Comparison of ENCODE assay signal across 10 mouse cellular contexts in genomic region chr11:88570715-88571202, GRCm38 (mm10).
DNase-seq lines count a peak whose midpoint lies in the region; ATAC-seq and TF ChIP-seq lines count a peak whose summit lies in the region.
"Had no signal": no experiment of that assay in that cellular context is flagged by ENCODE, and none has a peak within 500 bp of the region (broad histone marks: within the 10 kb centered on the region; RNA-seq: fewer than 3 reads in every experiment).

No protein-coding gene starts in this region.

- H3K27ac ChIP-seq in layer of hippocampus, adult 2 months, result peak overlapping the region; percentile 59
- H3K27ac ChIP-seq in embryonic facial prominence, embryonic 15.5 days (replicated peaks), result 0 out of 2 replicates have a peak overlapping the region, but pooled peaks have one; percentile 28
- H3K27ac ChIP-seq in limb, embryonic 15.5 days, result no peak overlapping the region
- H3K27ac ChIP-seq: kidney, postnatal 0 days; liver, embryonic 15.5 days had no signal

- no peak overlapping the region for H3K4me2 ChIP-seq in embryonic facial prominence, embryonic 15.5 days (replicated peaks)
- no peak overlapping the region for H3K4me2 ChIP-seq in limb, embryonic 15.5 days
- H3K4me2 ChIP-seq: liver, embryonic 15.5 days had no signal

- H3K4me3 ChIP-seq in layer of hippocampus, adult 2 months, result no peak overlapping the region
- no peak overlapping the region for H3K4me3 ChIP-seq in embryonic facial prominence, embryonic 15.5 days (replicated peaks)
- H3K4me3 ChIP-seq in limb, embryonic 15.5 days, result no peak overlapping the region
- H3K4me3 ChIP-seq: liver, embryonic 15.5 days had no signal

- no peak for TF ChIP-seq CTCF in layer of hippocampus, adult 2 months (conservative IDR thresholded peaks at IDR 0.05)

- 74% methylated on average over 6 of the region's 6 CpGs for WGBS in embryonic facial prominence, embryonic 15.5 days
- WGBS in limb, embryonic 15.5 days, result 72% methylated on average over 6 of the region's 6 CpGs

- H3K36me3 ChIP-seq in embryonic facial prominence, embryonic 15.5 days, result no peaks in the 10 kb centered on the region
- no peaks in the 10 kb centered on the region for H3K36me3 ChIP-seq in limb, embryonic 15.5 days
- H3K36me3 ChIP-seq: liver, embryonic 15.5 days had no signal

- H3K4me1 ChIP-seq in embryonic facial prominence, embryonic 15.5 days, result peaks cover 40% of the 10 kb centered on the region
- H3K4me1 ChIP-seq in limb, embryonic 15.5 days, result peaks cover 35% of the 10 kb centered on the region
- H3K4me1 ChIP-seq: liver, embryonic 15.5 days had no signal

- DNase-seq in adrenal gland, postnatal 10 days, result peak; percentile 29
- no peak for DNase-seq in adrenal gland, postnatal 36 days
- DNase-seq in layer of hippocampus, adult 2 months (ENCODE audit: low spot score in 2 of 2), result no peak
- DNase-seq in layer of hippocampus, adult 9-11 months, result no peak
- no peak for DNase-seq in gastrocnemius, postnatal 14 days
- no peak for DNase-seq in thymus, postnatal 10 days (ENCODE audit: low spot score in 2 of 2)

- peak; percentile 41; the same call in 1 of the 2 replicates for ATAC-seq in embryonic facial prominence, embryonic 15.5 days (ENCODE audit: insufficient number of reproducible peaks, low FRiP score, low TSS enrichment, low read depth)
- peak; percentile 49; the same call in 1 of the 2 replicates for ATAC-seq in limb, embryonic 15.5 days (ENCODE audit: insufficient number of reproducible peaks, low FRiP score, low TSS enrichment, low read depth)

- H3K9me3 ChIP-seq in embryonic facial prominence, embryonic 15.5 days (replicated peaks), result no peaks in the 10 kb centered on the region
- H3K9me3 ChIP-seq in limb, embryonic 15.5 days, result no peaks in the 10 kb centered on the region
- H3K9me3 ChIP-seq: liver, embryonic 15.5 days had no signal

- intact Hi-C loops in gastrocnemius, postnatal 14 days (cut with DNase I; ENCODE audit: low total_unique reads), result no loop called here

- H3K9ac ChIP-seq in embryonic facial prominence, embryonic 15.5 days, result no peak overlapping the region
- no peak overlapping the region for H3K9ac ChIP-seq in limb, embryonic 15.5 days
- H3K9ac ChIP-seq: liver, embryonic 15.5 days had no signal

- no peaks in the 10 kb centered on the region for H3K27me3 ChIP-seq in embryonic facial prominence, embryonic 15.5 days
- 0 out of 2 replicates have a peak, but pooled peaks cover 2% of the 10 kb centered on the region for H3K27me3 ChIP-seq in limb, embryonic 15.5 days
- H3K27me3 ChIP-seq: liver, embryonic 15.5 days had no signal
